Mouse (Mus musculus): Measurements from ENCODE around the gene Adam19. TPM values are rescaled to one million over a fixed set of nuclear protein-coding genes. Genes with fewer than 3 reads are reported as not detected.

Adam19 gene
- polyA plus RNA-seq, 1 experiment from 2014 or later, result 6.5 TPM

DNA sequence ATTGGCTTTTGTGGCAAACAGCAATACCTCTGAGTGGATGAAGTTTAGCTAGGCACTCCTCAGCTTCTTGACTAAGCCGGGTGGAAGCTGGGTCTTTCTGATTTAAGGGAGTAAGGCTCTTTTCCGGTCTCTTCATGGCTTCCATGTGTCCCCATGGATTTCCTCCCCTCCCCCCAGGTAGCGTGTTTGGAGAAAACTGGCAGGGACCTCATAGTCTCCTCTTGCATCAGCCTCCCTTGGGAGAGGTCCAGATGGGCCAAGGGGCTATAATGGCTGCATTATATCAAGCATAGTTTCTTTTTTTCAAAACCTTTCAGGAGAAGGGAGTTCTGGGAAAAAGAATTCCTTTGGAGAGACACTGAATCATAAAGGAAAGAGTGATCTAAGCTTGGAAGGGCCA lies 28.8 kb downstream of the Adam19 start:
- no peak for TF ChIP-seq CTCF (IDR thresholded peaks at IDR 0.05; ENCODE audit: low read depth)
- Histone ChIP-seq H3K9me3 (replicated peaks; ENCODE audit: low read length) (no peaks in the 10 kb centered on the region), H3K9ac (ENCODE audit: low read depth, low read length) (no peak overlapping the region), H3K4me2 (ENCODE audit: low read length) (no peak overlapping the region), H3K4me3 (replicated peaks; ENCODE audit: low read depth, low read length) (no peak overlapping the region), H3K27ac (peak overlapping the region; percentile 42; the same call in 1 of the 2 replicates), H3K36me3 (ENCODE audit: insufficient read depth, low read length) (no peaks in the 10 kb centered on the region), H3K27me3 (ENCODE audit: insufficient read depth, low read length) (no peaks in the 10 kb centered on the region), H3K4me1 (replicated peaks; ENCODE audit: insufficient read depth, low read length) (0 out of 2 replicates have a peak, but pooled peaks cover 12% of the 10 kb centered on the region)
- ATAC-seq (replicated peaks; ENCODE audit: low FRiP score, low read depth) (no peak), DNase-seq (ENCODE audit: low spot score) (peak; percentile 52)
- 60% methylated on average over 3 of the region's 3 CpGs for WGBS

DNA sequence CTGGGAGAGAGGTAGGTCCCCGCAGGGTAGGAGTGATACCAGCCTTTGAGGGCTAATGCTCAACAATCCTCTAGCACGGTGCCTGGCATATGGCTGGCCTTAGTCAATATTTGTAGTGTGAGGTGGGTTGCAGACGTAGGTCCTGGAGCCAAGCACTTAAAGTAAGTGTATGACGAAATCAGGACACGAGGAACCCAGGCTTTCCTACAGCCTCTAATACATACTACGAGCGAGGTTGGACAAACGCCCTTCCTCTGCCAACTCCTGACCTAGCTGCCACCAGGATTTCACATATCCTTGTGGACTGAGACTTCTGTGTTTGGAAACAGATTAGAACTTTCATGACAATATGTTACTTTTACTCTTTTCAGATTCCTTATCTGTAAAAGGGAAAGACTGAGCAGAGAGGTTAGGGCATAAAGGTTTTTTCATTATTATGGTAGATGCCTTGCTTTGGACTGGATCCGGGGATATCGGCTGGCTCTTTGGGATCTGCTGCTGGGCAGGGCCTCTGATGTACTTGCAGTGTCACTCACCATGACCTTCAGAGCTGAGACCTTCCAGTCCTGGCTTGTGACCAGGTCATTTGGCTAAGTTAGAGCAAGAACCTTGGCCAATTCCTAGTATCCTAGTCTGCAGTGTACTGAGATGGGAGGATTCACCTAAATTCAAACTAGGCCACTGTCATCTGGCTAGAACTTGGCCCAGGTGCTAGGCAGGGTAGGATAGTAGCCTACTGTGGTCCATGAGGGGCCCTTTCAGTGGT lies 29.8 kb downstream of the Adam19 start:
- TF ChIP-seq CTCF (IDR thresholded peaks at IDR 0.05; ENCODE audit: low read depth), result no peak
- DNase-seq (ENCODE audit: low spot score) (no peak), ATAC-seq (replicated peaks; ENCODE audit: low FRiP score, low read depth) (no peak)
- no peak overlapping the region for H3K4me2 ChIP-seq (ENCODE audit: low read length)
- no peak overlapping the region for H3K27ac ChIP-seq
- H3K4me1 ChIP-seq (replicated peaks; ENCODE audit: insufficient read depth, low read length), result 0 out of 2 replicates have a peak, but pooled peaks cover 13% of the 10 kb centered on the region
- no peaks in the 10 kb centered on the region for H3K27me3 ChIP-seq (ENCODE audit: insufficient read depth, low read length)
- no peak overlapping the region for H3K4me3 ChIP-seq (replicated peaks; ENCODE audit: low read depth, low read length)
- 93% methylated on average over 10 of the region's 10 CpGs for WGBS
- no peaks in the 10 kb centered on the region for H3K36me3 ChIP-seq (ENCODE audit: insufficient read depth, low read length)
- no peaks in the 10 kb centered on the region for H3K9me3 ChIP-seq (replicated peaks; ENCODE audit: low read length)
- H3K9ac ChIP-seq (ENCODE audit: low read depth, low read length), result no peak overlapping the region

DNA sequence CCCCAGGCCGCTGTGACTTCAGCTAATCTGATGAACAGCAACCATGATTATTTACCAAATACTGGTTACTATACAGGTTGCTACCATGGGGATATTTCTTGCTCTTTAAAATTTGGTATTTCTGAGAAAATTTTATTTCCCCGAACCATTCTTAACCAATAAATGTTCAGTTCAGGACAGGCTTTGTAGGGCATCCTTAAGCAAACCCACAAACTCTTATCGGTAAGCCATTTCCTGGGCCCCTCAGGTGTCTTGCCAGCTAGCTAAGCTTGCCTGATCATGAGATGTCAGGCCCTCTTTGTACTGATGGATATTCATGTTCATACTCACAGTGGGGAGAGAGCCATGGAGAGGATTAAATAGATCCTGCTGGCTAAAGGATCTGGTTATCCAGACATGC lies 30.7 kb downstream of the Adam19 start:
- no peak overlapping the region for H3K4me2 ChIP-seq (ENCODE audit: low read length)
- H3K9me3 ChIP-seq (replicated peaks; ENCODE audit: low read length), result no peaks in the 10 kb centered on the region
- ATAC-seq (replicated peaks; ENCODE audit: low FRiP score, low read depth), result no peak
- TF ChIP-seq CTCF (IDR thresholded peaks at IDR 0.05; ENCODE audit: low read depth), result no peak
- no peak overlapping the region for H3K9ac ChIP-seq (ENCODE audit: low read depth, low read length)
- no peaks in the 10 kb centered on the region for H3K27me3 ChIP-seq (ENCODE audit: insufficient read depth, low read length)
- H3K36me3 ChIP-seq (ENCODE audit: insufficient read depth, low read length), result no peaks in the 10 kb centered on the region
- no peak overlapping the region for H3K27ac ChIP-seq
- WGBS, result 93% methylated on average over 3 of the region's 3 CpGs
- DNase-seq (ENCODE audit: low spot score), result no peak
- H3K4me3 ChIP-seq (replicated peaks; ENCODE audit: low read depth, low read length), result no peak overlapping the region
- H3K4me1 ChIP-seq (replicated peaks; ENCODE audit: insufficient read depth, low read length), result peaks cover 17% of the 10 kb centered on the region; the same call in 1 of the 2 replicates

DNA sequence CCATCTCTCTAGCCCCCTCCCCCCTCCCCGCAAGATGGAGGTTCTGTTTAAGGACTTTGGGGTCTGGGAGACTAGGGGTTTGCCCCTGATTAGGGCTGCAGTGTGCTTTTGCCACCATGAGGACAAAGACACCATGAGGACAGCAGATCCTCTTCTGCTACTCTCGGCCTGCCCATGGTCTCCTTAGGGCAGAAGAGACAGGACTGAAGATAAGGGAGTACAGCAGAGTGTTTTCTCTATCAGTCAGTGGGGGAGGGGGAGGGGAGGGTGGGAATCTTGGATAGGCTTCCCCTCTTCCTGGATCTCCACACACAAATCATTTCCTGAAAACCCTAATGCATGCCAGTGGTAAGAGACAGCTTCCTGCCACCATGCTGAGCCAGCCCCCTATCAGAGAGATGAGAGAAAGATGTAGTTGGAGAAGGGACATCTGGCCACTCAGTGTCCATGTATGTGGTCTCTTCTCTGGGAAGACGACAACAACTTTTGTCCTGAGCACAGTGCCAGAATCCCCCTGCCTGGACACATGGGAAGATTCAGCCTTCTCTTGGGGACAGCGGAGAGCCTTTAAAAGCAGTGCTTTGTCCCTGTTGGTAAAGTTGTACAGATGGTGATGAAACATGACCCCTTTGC lies 33.4 kb downstream of the Adam19 start:
- Histone ChIP-seq H3K9ac (ENCODE audit: low read depth, low read length) (no peak overlapping the region), H3K4me3 (replicated peaks; ENCODE audit: low read depth, low read length) (no peak overlapping the region), H3K4me2 (ENCODE audit: low read length) (no peak overlapping the region), H3K36me3 (ENCODE audit: insufficient read depth, low read length) (no peaks in the 10 kb centered on the region), H3K27me3 (ENCODE audit: insufficient read depth, low read length) (no peaks in the 10 kb centered on the region), H3K27ac (peak overlapping the region; percentile 37; the same call in 1 of the 2 replicates), H3K9me3 (replicated peaks; ENCODE audit: low read length) (no peaks in the 10 kb centered on the region), H3K4me1 (replicated peaks; ENCODE audit: insufficient read depth, low read length) (peaks cover 19% of the 10 kb centered on the region; the same call in 1 of the 2 replicates)
- DNase-seq (ENCODE audit: low spot score) (peak; percentile 76), ATAC-seq (replicated peaks; ENCODE audit: low FRiP score, low read depth) (peak; percentile 60; the same call in 1 of the 2 replicates)
- 55% methylated on average over 4 of the region's 4 CpGs for WGBS
- no peak for TF ChIP-seq CTCF (IDR thresholded peaks at IDR 0.05; ENCODE audit: low read depth)

DNA sequence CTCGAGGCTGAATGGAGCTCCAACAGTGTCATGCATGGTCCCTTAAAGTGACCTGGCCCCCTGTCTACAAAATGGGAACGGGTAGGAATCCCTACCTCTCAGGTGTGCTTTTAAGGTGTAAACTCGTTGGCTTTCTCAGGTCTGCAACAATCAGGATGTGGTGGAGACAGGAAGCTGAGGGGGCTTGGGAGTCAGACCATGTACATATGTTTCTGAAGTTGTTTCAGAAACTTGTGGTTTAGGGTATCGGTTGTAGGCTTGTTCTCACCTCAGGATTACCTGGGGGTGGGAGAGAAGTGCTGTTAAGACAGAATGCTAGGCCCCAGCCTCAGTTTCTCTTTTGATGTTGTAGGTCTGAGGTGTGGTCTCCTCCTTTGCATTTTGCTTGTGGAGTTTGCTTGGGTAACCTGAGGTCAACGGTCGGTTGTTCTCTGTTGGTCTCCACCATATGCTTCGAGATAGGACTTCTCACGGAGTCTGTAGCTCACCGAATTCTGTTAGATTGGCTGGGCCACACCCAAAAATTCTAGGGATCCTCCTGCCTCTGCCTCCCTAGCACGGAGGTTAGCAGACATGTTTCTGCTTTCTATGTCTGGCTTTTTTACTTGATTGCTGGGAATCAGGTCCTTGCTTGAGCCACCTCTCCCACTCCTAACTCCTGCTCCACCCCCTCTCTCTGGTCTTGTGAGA lies 34.4 kb downstream of the Adam19 start:
- 86% methylated on average over 10 of the region's 10 CpGs for WGBS
- H3K27ac ChIP-seq, result 0 out of 2 replicates have a peak overlapping the region, but pooled peaks have one; percentile 27
- peaks cover 12% of the 10 kb centered on the region; the same call in 1 of the 2 replicates for H3K4me1 ChIP-seq (replicated peaks; ENCODE audit: insufficient read depth, low read length)
- H3K9me3 ChIP-seq (replicated peaks; ENCODE audit: low read length), result no peaks in the 10 kb centered on the region
- no peak for TF ChIP-seq CTCF (IDR thresholded peaks at IDR 0.05; ENCODE audit: low read depth)
- no peak overlapping the region for H3K4me2 ChIP-seq (ENCODE audit: low read length)
- no peaks in the 10 kb centered on the region for H3K36me3 ChIP-seq (ENCODE audit: insufficient read depth, low read length)
- DNase-seq (ENCODE audit: low spot score) (no peak), ATAC-seq (replicated peaks; ENCODE audit: low FRiP score, low read depth) (no peak)
- no peak overlapping the region for H3K9ac ChIP-seq (ENCODE audit: low read depth, low read length)
- no peaks in the 10 kb centered on the region for H3K27me3 ChIP-seq (ENCODE audit: insufficient read depth, low read length)
- no peak overlapping the region for H3K4me3 ChIP-seq (replicated peaks; ENCODE audit: low read depth, low read length)
